Mouse (Mus musculus) CH12.LX (cell line): ENCODE data around the gene Mid1. TPM values are rescaled to one million over a fixed set of nuclear protein-coding genes. Genes with fewer than 3 reads are reported as not detected.

Source experiments
- DNase-seq: peaks from one replicate; pipeline ENCODE4 v3.0.0-alpha.2; 2013; ENCODE audit errors: extremely low read depth
- H3K27ac ChIP-seq: 2 replicates; pipeline ENCODE4 v1.5.1; 2012; ENCODE audit warnings: low read depth, mild to moderate bottlenecking, control low read depth, moderate library complexity; ENCODE audit not compliant: insufficient read depth
- H3K27me3 ChIP-seq: replicated peaks from 2 replicates; pipeline ENCODE3; 2012; ENCODE audit warnings: inconsistent platforms
- H3K36me3 ChIP-seq, 2 experiments: replicated peaks in 1 of 2; 2 replicates each; pipeline versions ENCODE3 to v1.6.1; 2012; ENCODE audit warnings: inconsistent platforms in 1 of 2, low read length in 1 of 2, mild to moderate bottlenecking in 1 of 2, mixed read lengths in 1 of 2, moderate library complexity in 1 of 2; ENCODE audit not compliant: control insufficient read depth in 1 of 2, insufficient read depth in 1 of 2
- H3K4me1 ChIP-seq, 2 experiments: 2 replicates each; pipeline ENCODE4 v1.6.1; 2012; ENCODE audit warnings: inconsistent platforms in 1 of 2, moderate library complexity in 1 of 2; ENCODE audit not compliant: insufficient read depth in 2 of 2, control insufficient read depth in 1 of 2
- H3K4me2 ChIP-seq: 2 replicates; pipeline ENCODE4 v1.6.1; 2012; ENCODE audit warnings: low read depth, mild to moderate bottlenecking, control low read depth; ENCODE audit not compliant: poor library complexity, insufficient read depth, severe bottlenecking
- H3K4me3 ChIP-seq, 3 experiments: fragments of 150-350 bp in 1 of 3; sonication (generic) in 1 of 3; replicated peaks in 1 of 3; 2 replicates each; pipeline versions ENCODE3 to v1.5.1; 2011 to 2012; ENCODE audit warnings: low read depth in 2 of 3, low read length in 2 of 3, mild to moderate bottlenecking in 2 of 3, moderate library complexity in 2 of 3, control low read depth in 1 of 3, improper control_type of control experiment in 1 of 3, inconsistent platforms in 1 of 3, mixed read lengths in 1 of 3; ENCODE audit not compliant: poor library complexity in 1 of 3
- H3K79me2 ChIP-seq: replicated peaks from 2 replicates; pipeline ENCODE4 v1.6.1; 2012; ENCODE audit warnings: mild to moderate bottlenecking, moderate library complexity; ENCODE audit not compliant: control insufficient read depth, poor library complexity, insufficient read depth, severe bottlenecking; ENCODE audit errors: extremely low read depth
- H3K9ac ChIP-seq: 2 replicates; pipeline ENCODE4 v1.6.1; 2012; ENCODE audit warnings: low read depth, mild to moderate bottlenecking, control low read depth, moderate library complexity; ENCODE audit not compliant: insufficient read depth
- H3K9me3 ChIP-seq: replicated peaks from 2 replicates; pipeline ENCODE3; 2012; ENCODE audit warnings: low read length, inconsistent platforms, mixed read lengths
- E2F4 ChIP-seq: IDR thresholded peaks from 2 replicates; pipeline ENCODE4 v1.6.1; 2011; ENCODE audit warnings: low read depth, low read length, improper control_type of control experiment; ENCODE audit not compliant: insufficient replicate concordance
- ELF1 ChIP-seq: IDR thresholded peaks from 2 replicates; pipeline ENCODE4 v1.6.1; 2014; ENCODE audit warnings: low read depth, mild to moderate bottlenecking, inconsistent platforms, low read length, improper control_type of control experiment
- HCFC1 ChIP-seq: IDR thresholded peaks from 2 replicates; pipeline ENCODE4 v1.6.1; 2012; ENCODE audit warnings: low read depth, mild to moderate bottlenecking, inconsistent platforms, low read length, improper control_type of control experiment
- IRF4 ChIP-seq: IDR thresholded peaks from 2 replicates; pipeline ENCODE4 v1.6.1; 2014; ENCODE audit warnings: low read depth, mild to moderate bottlenecking, inconsistent platforms, low read length, improper control_type of control experiment
- JUN ChIP-seq: IDR thresholded peaks from 2 replicates; pipeline ENCODE4 v1.6.1; 2011; ENCODE audit warnings: low read depth, mild to moderate bottlenecking, low read length, improper control_type of control experiment, moderate library complexity; ENCODE audit not compliant: insufficient read depth
- JUND ChIP-seq: conservative IDR thresholded peaks from 2 replicates; pipeline ENCODE4 v1.6.1; 2011; ENCODE audit warnings: low read depth, low read length, improper control_type of control experiment
- KAT2A ChIP-seq: IDR thresholded peaks from 2 replicates; pipeline ENCODE4 v1.6.1; 2012; ENCODE audit warnings: low read length, improper control_type of control experiment, inconsistent platforms; ENCODE audit not compliant: insufficient replicate concordance
- MAFK ChIP-seq: IDR thresholded peaks from 2 replicates; pipeline ENCODE4 v1.6.1; 2011; ENCODE audit warnings: low read length, improper control_type of control experiment; ENCODE audit not compliant: insufficient replicate concordance
- MAZ ChIP-seq: IDR thresholded peaks from 2 replicates; pipeline ENCODE4 v1.6.1; 2012; ENCODE audit warnings: low read depth, mild to moderate bottlenecking, inconsistent platforms, low read length, improper control_type of control experiment, moderate library complexity
- MEF2A ChIP-seq: IDR thresholded peaks from 2 replicates; pipeline ENCODE4 v1.6.1; 2014; ENCODE audit warnings: low read depth, mild to moderate bottlenecking, inconsistent platforms, low read length, improper control_type of control experiment, borderline replicate concordance
- MYC ChIP-seq: IDR thresholded peaks from 2 replicates; pipeline ENCODE4 v1.6.1; 2011; ENCODE audit warnings: low read depth, mild to moderate bottlenecking, improper control_type of control experiment, low read length
- POLR2AphosphoS2 ChIP-seq: IDR thresholded peaks from 2 replicates; pipeline ENCODE4 v1.6.1; 2011; ENCODE audit warnings: low read depth, low read length, improper control_type of control experiment
- RAD21 ChIP-seq: IDR thresholded peaks from 2 replicates; pipeline ENCODE4 v1.6.1; 2011; ENCODE audit warnings: low read depth, mild to moderate bottlenecking, low read length, improper control_type of control experiment, moderate library complexity
- SIN3A ChIP-seq: IDR thresholded peaks from 2 replicates; pipeline ENCODE4 v1.6.1; 2012; ENCODE audit warnings: low read length, improper control_type of control experiment, inconsistent platforms
- TBP ChIP-seq: conservative IDR thresholded peaks from 2 replicates; pipeline ENCODE4 v1.6.1; 2011; ENCODE audit warnings: low read depth, low read length, improper control_type of control experiment
- UBTF ChIP-seq: IDR thresholded peaks from 2 replicates; pipeline ENCODE4 v1.6.1; 2012; ENCODE audit warnings: low read depth, mild to moderate bottlenecking, inconsistent platforms, low read length, improper control_type of control experiment, moderate library complexity
- USF1 ChIP-seq: IDR thresholded peaks from 2 replicates; pipeline ENCODE4 v1.6.1; 2014; ENCODE audit warnings: low read depth, mild to moderate bottlenecking, inconsistent platforms, low read length, improper control_type of control experiment
- USF2 ChIP-seq: conservative IDR thresholded peaks from 2 replicates; pipeline ENCODE4 v1.6.1; 2011; ENCODE audit warnings: low read depth, low read length, improper control_type of control experiment
- ZC3H11A ChIP-seq: IDR thresholded peaks from 2 replicates; pipeline ENCODE4 v1.6.1; 2012; ENCODE audit warnings: low read depth, mild to moderate bottlenecking, inconsistent platforms, low read length, improper control_type of control experiment
- dilution Hi-C: fragments of 300-500 bp; cut with MboI; formaldehyde crosslinking; loops from 2 replicates; pipeline ENCODE4 v1.14.3; 2020; ENCODE audit warnings: low sequenced_read_pairs; ENCODE audit not compliant: extremely low pct_unique_long_range_greater_than_20kb, extremely low pct_ligation_motif_present
- in situ Hi-C: fragments of 300-500 bp; cut with MboI; formaldehyde crosslinking; loops from 3 replicates; pipeline ENCODE4 v1.14.3; 2019; ENCODE audit warnings: low sequenced_read_pairs, low pct_ligation_motif_present, low pct_unique_long_range_greater_than_20kb, mixed read lengths
- polyA plus RNA-seq: library from polyadenylated mRNA; unstranded; fragments of >175 nt; gene quantifications from 2 replicates; pipeline ENCODE4 v1.2.1, GENCODE M21; 2012; ENCODE audit warnings: low read depth; ENCODE audit not compliant: insufficient read length
- total RNA-seq, 2 experiments: library from RNA; depleted of rRNA; stranded (reverse); fragments of 300-350 nt in 1 of 2; fragments of >200 nt in 1 of 2; gene quantifications; 2 replicates each; pipeline ENCODE4 v1.2.3; 2012 to 2014

Gene Mid1
- total and polyA plus RNA-seq, 3 experiments = 3.3 to 15.0 (median 6.2) TPM

DNA sequence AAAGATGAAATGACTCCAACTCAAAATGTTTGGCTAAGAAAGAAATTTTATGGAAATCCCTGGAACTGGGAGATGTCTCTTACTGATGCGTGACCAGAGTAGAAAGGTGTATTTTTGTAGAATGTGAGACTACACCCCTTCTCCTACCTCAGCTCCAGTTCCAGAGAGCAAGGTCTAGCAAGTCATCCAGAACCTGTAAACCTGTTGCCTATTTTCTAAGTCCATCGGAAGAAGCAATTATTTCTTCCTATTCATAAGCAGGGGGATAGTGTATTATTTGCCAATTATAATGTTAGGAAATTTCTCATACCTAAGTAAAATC is 153.6 kb downstream of the Mid1 start:
- Histone ChIP-seq H3K9ac (no peak overlapping the region), H3K27ac (no peak overlapping the region), H3K79me2 (no peaks in the 10 kb centered on the region), H3K4me1 (no peaks in the 10 kb centered on the region), H3K4me3 (no peak overlapping the region), H3K9me3 (no peaks in the 10 kb centered on the region), H3K27me3 (no peaks in the 10 kb centered on the region), H3K4me2 (no peak overlapping the region), H3K36me3 (no peaks in the 10 kb centered on the region)
- in situ Hi-C loops (no loop called here), dilution Hi-C loops (no loop called here)
- no peak for DNase-seq
- TF ChIP-seq JUND (no peak), RAD21 (no peak), USF2 (no peak), KAT2A (no peak), USF1 (no peak), E2F4 (no peak), SIN3A (no peak), MYC (no peak), ELF1 (no peak), MAZ (no peak), MEF2A (no peak), IRF4 (no peak)

DNA sequence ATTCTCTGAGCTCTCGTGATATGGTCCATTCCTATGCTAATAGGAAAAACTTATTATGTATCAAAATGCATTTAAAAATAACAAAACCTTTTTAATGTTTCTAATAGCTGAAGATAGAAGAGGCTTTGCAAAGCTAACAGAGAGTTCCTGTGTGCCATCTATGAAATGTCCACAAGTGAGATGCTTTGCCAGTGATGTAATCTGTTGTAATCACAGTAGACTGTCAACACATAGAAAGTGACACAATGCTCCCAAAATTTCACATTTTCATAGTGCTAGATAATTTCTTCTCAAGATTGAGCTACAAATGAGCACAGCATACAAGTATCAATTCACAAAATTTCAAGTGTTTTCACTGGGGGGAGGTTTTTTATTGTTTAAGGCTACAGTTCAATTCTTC is 158.3 kb downstream of the Mid1 start:
- Histone ChIP-seq H3K4me1 (no peaks in the 10 kb centered on the region), H3K4me2 (no peak overlapping the region), H3K4me3 (no peak overlapping the region), H3K79me2 (no peaks in the 10 kb centered on the region), H3K9me3 (no peaks in the 10 kb centered on the region), H3K9ac (no peak overlapping the region), H3K36me3 (no peaks in the 10 kb centered on the region), H3K27me3 (no peaks in the 10 kb centered on the region), H3K27ac (no peak overlapping the region)
- no peak for TF ChIP-seq IRF4
- no peak for TF ChIP-seq JUN
- no peak for TF ChIP-seq POLR2AphosphoS2
- TF ChIP-seq ZC3H11A = no peak
- TF ChIP-seq SIN3A = no peak
- TF ChIP-seq MAFK = no peak
- no peak for TF ChIP-seq JUND
- no peak for TF ChIP-seq TBP
- TF ChIP-seq HCFC1 = no peak
- no peak for TF ChIP-seq UBTF
- no peak for DNase-seq
- dilution Hi-C loops (no loop called here), in situ Hi-C loops (no loop called here)
